Mouse (Mus musculus): ENCODE data around the gene Auts2. TPM values are rescaled to one million over a fixed set of nuclear protein-coding genes. Genes with fewer than 3 reads are reported as not detected.

The Auts2 gene
- polyA plus RNA-seq, 1 experiment = 10.4 TPM

DNA sequence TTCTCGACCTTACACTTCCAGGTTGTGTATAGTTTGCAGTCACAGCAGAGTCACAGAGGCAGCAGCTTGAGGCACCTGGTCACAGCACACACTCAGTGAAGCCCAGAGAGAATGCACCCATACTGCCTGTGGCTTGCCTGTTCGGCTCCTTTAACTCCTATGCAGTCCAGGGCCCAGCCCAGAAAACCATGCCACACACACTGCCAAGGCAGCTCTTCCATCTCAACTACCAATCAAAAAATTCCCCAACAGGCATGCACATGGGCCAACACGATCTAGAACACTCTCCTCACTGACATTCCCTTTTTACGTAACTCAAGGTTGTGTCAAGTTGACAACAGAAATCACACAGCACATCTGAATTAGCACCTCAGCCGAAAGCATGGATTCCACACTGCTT is 374.3 kb downstream of the Auts2 start:
- Histone ChIP-seq H3K36me3 (ENCODE audit: control insufficient read depth, insufficient read depth, low read length) (no peaks in the 10 kb centered on the region), H3K27me3 (ENCODE audit: control insufficient read depth, insufficient read depth, low read length) (no peaks in the 10 kb centered on the region), H3K27ac (ENCODE audit: insufficient read depth, low read depth, low read length) (no peak overlapping the region), H3K4me1 (ENCODE audit: control insufficient read depth, insufficient read depth, insufficient read length, low read length) (no peaks in the 10 kb centered on the region), H3K4me3 (ENCODE audit: low read depth, low read length) (no peak overlapping the region)
- no peak for TF ChIP-seq CTCF (IDR thresholded peaks at IDR 0.05; ENCODE audit: extremely low read depth, insufficient read length, insufficient replicate concordance, low read depth, low read length)
- TF ChIP-seq POLR2A (IDR thresholded peaks at IDR 0.05; ENCODE audit: low read depth, low read length) = no peak
- WGBS = 84% methylated on average over 5 of the region's 5 CpGs

DNA sequence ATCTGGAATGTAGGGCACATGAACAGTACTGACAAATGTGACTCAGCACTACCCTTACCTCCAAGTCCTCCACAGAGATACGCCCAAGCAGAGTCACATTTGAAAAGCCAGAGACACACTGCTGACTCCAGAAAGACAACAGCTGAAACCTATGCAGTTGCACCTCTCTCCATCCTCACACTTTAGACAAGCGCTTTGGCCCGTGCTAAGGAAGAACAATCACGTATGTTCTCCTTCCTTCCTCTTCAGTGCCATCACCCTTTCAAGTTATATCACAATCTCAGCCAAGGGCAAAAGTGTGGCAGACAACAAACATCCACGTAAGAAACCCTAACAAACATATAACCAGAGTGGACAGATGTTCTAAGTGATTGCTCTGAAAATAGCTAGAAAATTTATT is 374.9 kb downstream of the Auts2 start:
- TF ChIP-seq CTCF (IDR thresholded peaks at IDR 0.05; ENCODE audit: extremely low read depth, insufficient read length, insufficient replicate concordance, low read depth, low read length) = no peak
- TF ChIP-seq POLR2A (IDR thresholded peaks at IDR 0.05; ENCODE audit: low read depth, low read length) = no peak
- no peaks in the 10 kb centered on the region for H3K4me1 ChIP-seq (ENCODE audit: control insufficient read depth, insufficient read depth, insufficient read length, low read length)
- 94% methylated on average over 5 of the region's 5 CpGs for WGBS
- no peaks in the 10 kb centered on the region for H3K36me3 ChIP-seq (ENCODE audit: control insufficient read depth, insufficient read depth, low read length)
- H3K27me3 ChIP-seq (ENCODE audit: control insufficient read depth, insufficient read depth, low read length) = no peaks in the 10 kb centered on the region
- no peak overlapping the region for H3K4me3 ChIP-seq (ENCODE audit: low read depth, low read length)
- H3K27ac ChIP-seq (ENCODE audit: insufficient read depth, low read depth, low read length) = no peak overlapping the region

DNA sequence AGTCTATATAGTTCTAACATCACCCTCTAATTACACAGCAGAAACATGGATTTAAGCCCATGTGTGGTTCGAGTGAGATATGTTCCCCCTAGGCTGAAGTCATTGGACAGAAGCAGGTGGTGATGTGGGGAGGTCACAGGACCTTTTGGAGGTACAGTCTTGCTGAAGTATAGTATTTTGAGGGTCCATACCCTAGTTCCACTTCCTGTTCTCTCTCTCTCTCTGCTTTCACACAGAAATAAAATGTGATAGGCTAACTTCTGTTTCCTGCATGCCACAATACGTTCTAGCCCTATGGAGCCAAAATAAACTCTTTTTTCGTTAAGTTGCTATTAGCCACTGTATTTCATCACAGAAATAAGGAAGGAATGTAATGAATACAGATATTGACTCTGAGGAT is 376.6 kb downstream of the Auts2 start:
- Histone ChIP-seq H3K27me3 (ENCODE audit: control insufficient read depth, insufficient read depth, low read length) (no peaks in the 10 kb centered on the region), H3K36me3 (ENCODE audit: control insufficient read depth, insufficient read depth, low read length) (no peaks in the 10 kb centered on the region), H3K27ac (ENCODE audit: insufficient read depth, low read depth, low read length) (no peak overlapping the region), H3K4me3 (ENCODE audit: low read depth, low read length) (no peak overlapping the region), H3K4me1 (ENCODE audit: control insufficient read depth, insufficient read depth, insufficient read length, low read length) (no peaks in the 10 kb centered on the region)
- TF ChIP-seq CTCF (IDR thresholded peaks at IDR 0.05; ENCODE audit: extremely low read depth, insufficient read length, insufficient replicate concordance, low read depth, low read length) (no peak), POLR2A (IDR thresholded peaks at IDR 0.05; ENCODE audit: low read depth, low read length) (no peak)
- WGBS = 81% methylated on average over 3 of the region's 3 CpGs

GRCm38 (mm10) chr5:132163960-132164359 is 379.2 kb downstream of the Auts2 start:
- Histone ChIP-seq H3K4me1 (ENCODE audit: control insufficient read depth, insufficient read depth, insufficient read length, low read length) (no peaks in the 10 kb centered on the region), H3K4me3 (ENCODE audit: low read depth, low read length) (no peak overlapping the region), H3K36me3 (ENCODE audit: control insufficient read depth, insufficient read depth, low read length) (no peaks in the 10 kb centered on the region), H3K27ac (ENCODE audit: insufficient read depth, low read depth, low read length) (no peak overlapping the region), H3K27me3 (ENCODE audit: control insufficient read depth, insufficient read depth, low read length) (no peaks in the 10 kb centered on the region)
- TF ChIP-seq POLR2A (IDR thresholded peaks at IDR 0.05; ENCODE audit: low read depth, low read length) = no peak
- TF ChIP-seq CTCF (IDR thresholded peaks at IDR 0.05; ENCODE audit: extremely low read depth, insufficient read length, insufficient replicate concordance, low read depth, low read length) = no peak
- 35% methylated on average over 10 of the region's 10 CpGs for WGBS

GRCm38 (mm10) chr5:132162206-132162533 is 381.0 kb downstream of the Auts2 start:
- H3K27me3 ChIP-seq (ENCODE audit: control insufficient read depth, insufficient read depth, low read length) = no peaks in the 10 kb centered on the region
- TF ChIP-seq CTCF (IDR thresholded peaks at IDR 0.05; ENCODE audit: extremely low read depth, insufficient read length, insufficient replicate concordance, low read depth, low read length) = no peak
- TF ChIP-seq POLR2A (IDR thresholded peaks at IDR 0.05; ENCODE audit: low read depth, low read length) = no peak

DNA sequence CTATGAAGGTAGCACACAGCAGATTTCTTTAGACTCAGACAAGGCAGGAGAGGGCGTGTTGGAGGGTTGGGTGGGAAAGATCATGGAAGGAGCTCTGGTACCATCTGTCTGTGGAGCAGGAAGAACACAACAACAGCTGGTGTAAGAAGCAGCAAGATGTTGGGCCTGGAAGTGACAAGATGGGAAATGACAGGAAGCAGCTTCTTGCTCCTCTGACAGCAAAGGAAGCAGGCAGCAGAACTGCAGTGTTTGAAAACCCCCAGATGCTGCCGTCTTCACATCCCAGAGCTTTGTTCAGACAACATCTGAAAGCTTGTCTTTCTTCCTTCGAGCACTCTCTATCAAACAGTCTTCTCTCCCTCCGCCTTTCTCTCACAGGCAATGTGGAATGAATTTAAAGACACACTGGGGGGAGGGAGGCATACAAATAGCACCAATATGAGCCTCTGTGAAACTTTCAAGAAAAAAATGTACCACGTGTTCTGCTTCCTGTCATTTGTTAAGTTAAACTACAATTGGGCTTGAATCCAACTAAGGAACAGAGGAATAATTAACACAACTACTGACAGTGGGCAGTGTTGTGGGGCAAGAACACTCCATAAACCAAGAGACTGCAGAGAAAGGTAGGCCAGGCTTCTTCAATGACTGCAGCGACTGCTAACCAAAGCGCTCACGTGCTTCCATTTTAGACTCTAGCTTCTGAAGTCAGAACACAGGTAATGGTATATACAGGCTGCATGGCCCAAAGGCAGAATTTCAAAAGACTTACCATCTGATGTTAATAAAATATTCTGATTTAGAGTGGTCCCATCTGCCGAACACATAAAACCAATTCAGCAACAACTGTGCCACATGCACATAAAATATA is 381.6 kb downstream of the Auts2 start:
- WGBS = 70% methylated on average over 9 of the region's 9 CpGs
- H3K4me3 ChIP-seq (ENCODE audit: low read depth, low read length) = no peak overlapping the region
- TF ChIP-seq CTCF (IDR thresholded peaks at IDR 0.05; ENCODE audit: extremely low read depth, insufficient read length, insufficient replicate concordance, low read depth, low read length) (no peak), POLR2A (IDR thresholded peaks at IDR 0.05; ENCODE audit: low read depth, low read length) (no peak)

More at GRCm38 (mm10) chr5:132162206-132162533, 381.0 kb downstream of the Auts2 start:
- Histone ChIP-seq H3K4me1 (ENCODE audit: control insufficient read depth, insufficient read depth, insufficient read length, low read length) (no peaks in the 10 kb centered on the region), H3K4me3 (ENCODE audit: low read depth, low read length) (no peak overlapping the region), H3K27ac (ENCODE audit: insufficient read depth, low read depth, low read length) (no peak overlapping the region), H3K36me3 (ENCODE audit: control insufficient read depth, insufficient read depth, low read length) (no peaks in the 10 kb centered on the region)
- WGBS = 84% methylated on average over 4 of the region's 4 CpGs

GRCm38 (mm10) chr5:132144181-132144580 is 399.0 kb downstream of the Auts2 start:
- Histone ChIP-seq H3K27ac (ENCODE audit: insufficient read depth, low read depth, low read length) (no peak overlapping the region), H3K27me3 (ENCODE audit: control insufficient read depth, insufficient read depth, low read length) (no peaks in the 10 kb centered on the region), H3K36me3 (ENCODE audit: control insufficient read depth, insufficient read depth, low read length) (no peaks in the 10 kb centered on the region), H3K4me3 (ENCODE audit: low read depth, low read length) (no peak overlapping the region), H3K4me1 (ENCODE audit: control insufficient read depth, insufficient read depth, insufficient read length, low read length) (no peaks in the 10 kb centered on the region)
- TF ChIP-seq POLR2A (IDR thresholded peaks at IDR 0.05; ENCODE audit: low read depth, low read length) (no peak), CTCF (IDR thresholded peaks at IDR 0.05; ENCODE audit: extremely low read depth, insufficient read length, insufficient replicate concordance, low read depth, low read length) (no peak)
- WGBS = 91% methylated on average over 4 of the region's 4 CpGs

More for the DNA sequence above, 381.6 kb downstream of the Auts2 start:
- Histone ChIP-seq H3K27me3 (ENCODE audit: control insufficient read depth, insufficient read depth, low read length) (no peaks in the 10 kb centered on the region), H3K27ac (ENCODE audit: insufficient read depth, low read depth, low read length) (no peak overlapping the region), H3K4me1 (ENCODE audit: control insufficient read depth, insufficient read depth, insufficient read length, low read length) (no peaks in the 10 kb centered on the region), H3K36me3 (ENCODE audit: control insufficient read depth, insufficient read depth, low read length) (no peaks in the 10 kb centered on the region)

All from small intestine, adult 2 months (tissue).